Comparison of ENCODE assay signal across 10 mouse cellular contexts in the genomic region with DNA sequence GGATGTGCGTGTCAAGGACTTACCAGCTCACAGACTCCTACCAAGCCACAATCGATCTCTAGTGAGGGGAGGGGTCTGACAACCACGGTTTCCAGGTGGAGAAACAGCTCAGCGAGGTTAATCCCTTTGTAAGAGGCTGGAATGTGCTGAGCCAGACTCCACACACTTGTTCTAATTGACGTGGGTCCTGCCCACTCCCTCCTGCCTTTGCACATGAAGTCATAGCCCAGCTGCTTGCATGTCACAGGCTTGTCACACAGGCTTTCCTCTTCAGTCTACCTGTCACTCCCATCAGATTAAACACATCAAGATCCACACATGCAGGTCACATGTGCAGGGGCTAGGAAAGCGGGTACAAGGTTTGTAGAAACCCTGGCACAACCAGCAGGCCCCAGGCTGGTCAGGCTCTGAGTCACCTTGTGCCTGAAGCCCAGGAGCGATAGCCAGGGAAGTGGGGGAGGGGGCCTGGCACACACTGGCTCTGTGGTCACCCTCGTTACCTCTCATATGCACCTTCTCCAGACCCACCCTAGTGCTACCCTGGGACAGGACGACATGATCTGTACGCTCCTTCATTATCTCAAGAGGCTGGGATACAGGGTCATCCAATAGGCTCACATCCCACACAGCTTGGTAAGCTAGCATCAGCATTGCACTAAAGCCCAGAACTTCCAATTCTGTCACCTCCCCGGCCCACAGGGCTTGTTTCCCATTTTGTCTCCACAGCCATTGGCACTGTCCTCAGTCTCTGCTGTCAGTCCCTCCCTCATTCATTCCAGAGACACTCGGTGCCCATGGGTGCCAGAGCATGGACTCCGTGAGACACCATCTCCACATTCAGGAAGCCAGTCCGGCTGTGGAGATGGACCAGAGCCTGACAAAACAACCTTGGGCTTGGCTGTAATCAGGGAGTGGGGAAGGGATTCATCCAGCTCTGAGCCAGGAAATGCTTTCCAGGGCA. TPM values are rescaled to one million over a fixed set of nuclear protein-coding genes. Genes with fewer than 3 reads are reported as not detected.
A peak's percentile ranks its signal among the peaks of the same experiment; 100 is the strongest.
DNase-seq lines count a peak whose midpoint lies in the region; ATAC-seq and TF ChIP-seq lines count a peak whose summit lies in the region.
"Had no signal": no experiment of that assay in that cellular context is flagged by ENCODE, and none has a peak within 500 bp of the region (broad histone marks: within the 10 kb centered on the region; RNA-seq: fewer than 3 reads in every experiment).

No protein-coding gene starts in this region.

- no peak overlapping the region for H3K4me2 ChIP-seq in forebrain, embryonic 12.5 days
- no peak overlapping the region for H3K4me2 ChIP-seq in lung, postnatal 0 days (replicated peaks; ENCODE audit: low read depth, low read length)
- no peak overlapping the region for H3K4me2 ChIP-seq in midbrain, embryonic 15.5 days
- H3K4me2 ChIP-seq: stomach, embryonic 15.5 days had no signal

- H3K4me1 ChIP-seq in forebrain, embryonic 10.5 days, result peaks cover 24% of the 10 kb centered on the region
- H3K4me1 ChIP-seq in forebrain, embryonic 12.5 days, result peaks cover 10% of the 10 kb centered on the region
- H3K4me1 ChIP-seq in lung, postnatal 0 days (ENCODE audit: insufficient read depth, low read depth, low read length), result no peaks in the 10 kb centered on the region
- no peaks in the 10 kb centered on the region for H3K4me1 ChIP-seq in embryonic fibroblast, embryonic 13.5 days (ENCODE audit: control insufficient read depth, insufficient read depth, low read length)
- H3K4me1 ChIP-seq in midbrain, embryonic 15.5 days, result peaks cover 12% of the 10 kb centered on the region; the same call in 1 of the 2 replicates
- H3K4me1 ChIP-seq: stomach, embryonic 15.5 days had no signal

- DNase-seq in forebrain, embryonic 10.5 days (ENCODE audit: extremely low spot score, low spot score), result no peak
- DNase-seq in lung, postnatal 0 days (ENCODE audit: low spot score), result peak; percentile 32
- DNase-seq in lung, postnatal 14 days, result no peak
- no peak for DNase-seq in testis, postnatal 14 days (ENCODE audit: low spot score)
- no peak for DNase-seq in ovary, postnatal 36 days (ENCODE audit: low spot score)

- H3K9ac ChIP-seq in forebrain, embryonic 12.5 days, result no peak overlapping the region
- no peak overlapping the region for H3K9ac ChIP-seq in lung, postnatal 0 days (replicated peaks; ENCODE audit: low read depth)
- no peak overlapping the region for H3K9ac ChIP-seq in midbrain, embryonic 15.5 days
- H3K9ac ChIP-seq: stomach, embryonic 15.5 days had no signal

- no peak overlapping the region for H3K4me3 ChIP-seq in forebrain, embryonic 10.5 days
- H3K4me3 ChIP-seq in forebrain, embryonic 12.5 days (replicated peaks), result no peak overlapping the region
- no peak overlapping the region for H3K4me3 ChIP-seq in lung, postnatal 0 days (ENCODE audit: low read depth, low read length)
- no peak overlapping the region for H3K4me3 ChIP-seq in embryonic fibroblast, embryonic 13.5 days (ENCODE audit: insufficient read depth, low read length)
- no peak overlapping the region for H3K4me3 ChIP-seq in midbrain, embryonic 15.5 days
- H3K4me3 ChIP-seq: stomach, embryonic 15.5 days had no signal

- no peak for TF ChIP-seq CTCF in lung, postnatal 0 days (IDR thresholded peaks at IDR 0.05)
- TF ChIP-seq CTCF in embryonic fibroblast, embryonic 13.5 days (IDR thresholded peaks at IDR 0.05; ENCODE audit: borderline replicate concordance, insufficient read depth, low read length), result no peak

- 0 out of 2 replicates have a peak overlapping the region, but pooled peaks have one; percentile 3 for H3K27ac ChIP-seq in forebrain, embryonic 10.5 days
- H3K27ac ChIP-seq in forebrain, embryonic 12.5 days, result no peak overlapping the region
- H3K27ac ChIP-seq in lung, postnatal 0 days (ENCODE audit: low read length), result no peak overlapping the region
- H3K27ac ChIP-seq in embryonic fibroblast, embryonic 13.5 days (ENCODE audit: insufficient read depth, low read length), result peak overlapping the region; percentile 16; the same call in 1 of the 2 replicates
- no peak overlapping the region for H3K27ac ChIP-seq in midbrain, embryonic 15.5 days
- H3K27ac ChIP-seq: stomach, embryonic 15.5 days had no signal

- H3K9me3 ChIP-seq in forebrain, embryonic 10.5 days, result no peaks in the 10 kb centered on the region
- H3K9me3 ChIP-seq in forebrain, embryonic 12.5 days, result no peaks in the 10 kb centered on the region
- no peaks in the 10 kb centered on the region for H3K9me3 ChIP-seq in lung, postnatal 0 days (ENCODE audit: low read length)
- H3K9me3 ChIP-seq in midbrain, embryonic 15.5 days, result no peaks in the 10 kb centered on the region
- H3K9me3 ChIP-seq: stomach, embryonic 15.5 days had no signal

- ATAC-seq in forebrain, embryonic 12.5 days (ENCODE audit: low FRiP score), result no peak
- ATAC-seq in lung, postnatal 0 days, result peak; percentile 49
- 0 out of 2 replicates have a peak, but pooled peaks have one; percentile 58 for ATAC-seq in midbrain, embryonic 15.5 days (replicated peaks)

- peaks cover 17% of the 10 kb centered on the region; the same call in 1 of the 2 replicates for H3K27me3 ChIP-seq in forebrain, embryonic 10.5 days (ENCODE audit: poor library complexity, severe bottlenecking)
- H3K27me3 ChIP-seq in forebrain, embryonic 12.5 days, result peaks cover 2% of the 10 kb centered on the region; the same call in 1 of the 2 replicates
- H3K27me3 ChIP-seq in lung, postnatal 0 days (replicated peaks; ENCODE audit: insufficient read depth, low read length), result no peaks in the 10 kb centered on the region
- H3K27me3 ChIP-seq in midbrain, embryonic 15.5 days (replicated peaks), result no peaks in the 10 kb centered on the region
- H3K27me3 ChIP-seq: stomach, embryonic 15.5 days had no signal

- TF ChIP-seq POLR2A in embryonic fibroblast, embryonic 13.5 days (IDR thresholded peaks at IDR 0.05; ENCODE audit: low read depth, low read length), result no peak

- no peak for TF ChIP-seq EP300 in lung, postnatal 0 days (IDR thresholded peaks at IDR 0.05)

- no peaks in the 10 kb centered on the region for H3K36me3 ChIP-seq in forebrain, embryonic 10.5 days (replicated peaks)
- H3K36me3 ChIP-seq in forebrain, embryonic 12.5 days (replicated peaks), result no peaks in the 10 kb centered on the region
- no peaks in the 10 kb centered on the region for H3K36me3 ChIP-seq in lung, postnatal 0 days (ENCODE audit: insufficient read depth, low read length)
- H3K36me3 ChIP-seq in midbrain, embryonic 15.5 days (replicated peaks), result no peaks in the 10 kb centered on the region
- H3K36me3 ChIP-seq: stomach, embryonic 15.5 days had no signal

- WGBS in forebrain, embryonic 10.5 days, result 45% methylated on average over 14 of the region's 14 CpGs
- WGBS in forebrain, embryonic 12.5 days, result 50% methylated on average over 13 of the region's 14 CpGs
- 49% methylated on average over 14 of the region's 14 CpGs for WGBS in lung, postnatal 0 days
- 51% methylated on average over 14 of the region's 14 CpGs for WGBS in midbrain, embryonic 15.5 days

RNA-seq across cellular contexts. Expression of gene Slc1a7, which starts 51.1 kb away (rescaled TPM):
- polyA plus RNA-seq in forebrain, embryonic 10.5 days (2016; fragmentation: Nextera tagmentation; extraction: Ambion mirVana), result 0.06 TPM in 1 of 2 replicates, not detected in the other
- polyA plus RNA-seq in forebrain, embryonic 12.5 days (2016; fragmentation: Nextera tagmentation; extraction: Ambion mirVana), result not detected in 2 replicates
- 0.17 and 0.48 TPM in 2 replicates for polyA plus RNA-seq in lung, postnatal 0 days (2015; fragmentation: Nextera tagmentation; extraction: Ambion mirVana)
- not detected in 2 replicates for polyA plus RNA-seq in embryonic fibroblast, embryonic 13.5 days (2011; ENCODE audit: insufficient read length, low read depth, missing spikeins)
- polyA plus RNA-seq in midbrain, embryonic 15.5 days (2015; fragmentation: Nextera tagmentation; extraction: Ambion mirVana), result 0.09 TPM in 1 of 2 replicates, not detected in the other
- polyA plus RNA-seq: C2C12 had no signal

Comparison
In these comparisons a context has a peak if more than half of its experiments do, and no peak if none do; other contexts are left out.
1. H3K27ac ChIP-seq: peak in forebrain, embryonic 10.5 days (single experiment) and embryonic fibroblast, embryonic 13.5 days (single experiment); none in forebrain, embryonic 12.5 days (single experiment), lung, postnatal 0 days (single experiment) and midbrain, embryonic 15.5 days (single experiment).